Mouse (Mus musculus) ES-Bruce4 (cell line): ENCODE measurements at regions not wholly inside any gene's neighbourhood (a gene's known extent, or its start where the extent isn't known, plus 50 kb on each side); places are given as distances from the start of the nearest gene placed in this dataset.

Experiments
- CTCF ChIP-seq: IDR thresholded peaks from one replicate; pipeline ENCODE4 v1.8.1; 2011; ENCODE audit warnings: low read depth, low read length
- EP300 ChIP-seq: IDR thresholded peaks from 2 replicates; pipeline ENCODE4 v1.6.1; 2011; ENCODE audit warnings: low read depth, low read length; ENCODE audit not compliant: insufficient read depth
- POLR2A ChIP-seq: IDR thresholded peaks from one replicate; pipeline ENCODE4 v1.8.1; 2011; ENCODE audit warnings: low read length; ENCODE audit not compliant: insufficient read depth

DNA sequence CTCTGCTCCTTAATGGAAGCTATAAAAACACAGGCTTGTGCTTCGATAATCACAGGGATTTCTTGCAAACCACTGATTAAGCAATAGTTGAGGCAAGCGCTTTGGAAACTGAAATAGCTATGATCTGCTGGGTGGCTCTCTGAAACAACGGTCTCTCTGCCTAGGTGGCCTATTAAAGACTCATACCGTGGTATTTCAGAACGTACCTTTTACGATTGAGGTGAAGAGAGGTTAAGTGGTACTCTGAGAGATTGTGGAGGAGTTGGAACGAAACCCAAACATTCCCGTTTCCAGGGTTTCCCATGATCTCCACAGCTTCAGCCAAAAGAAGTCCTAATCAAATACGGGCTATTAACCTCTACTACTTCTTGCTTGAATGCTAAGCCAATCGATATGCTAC lies 212.2 kb downstream of the Actr3 start:
- no peak for TF ChIP-seq CTCF
- no peak for TF ChIP-seq POLR2A
- TF ChIP-seq EP300: no peak
